Mouse (Mus musculus) liver, embryonic 15.5 days (tissue): Measurements from ENCODE around the gene Ccdc183. TPM values are rescaled to one million over a fixed set of nuclear protein-coding genes. Genes with fewer than 3 reads are reported as not detected.

Experiments used
- ATAC-seq: fragments of 200-750 bp; cut with Nextera tagmentation; 2 replicates; pipeline ENCODE4 v1.8.0; 2017; ENCODE audit warnings: moderate number of reproducible peaks, mild to moderate bottlenecking, moderate library complexity; ENCODE audit not compliant: insufficient read depth
- H3K27ac ChIP-seq: fragments of 300-500 bp; sonication (generic); replicated peaks from 2 replicates; pipeline ENCODE4 v1.5.1; 2015; ENCODE audit warnings: mild to moderate bottlenecking, inconsistent platforms
- H3K27me3 ChIP-seq: fragments of 300-500 bp; sonication (generic); 2 replicates; pipeline ENCODE4 v1.6.1; 2015; ENCODE audit warnings: mild to moderate bottlenecking, inconsistent platforms
- H3K36me3 ChIP-seq: fragments of 300-500 bp; sonication (generic); replicated peaks from 2 replicates; pipeline ENCODE4 v1.6.1; 2015; ENCODE audit warnings: moderate library complexity, mild to moderate bottlenecking, inconsistent platforms
- H3K4me1 ChIP-seq: fragments of 300-500 bp; sonication (generic); replicated peaks from 2 replicates; pipeline ENCODE4 v1.6.1; 2015; ENCODE audit warnings: inconsistent platforms
- H3K4me2 ChIP-seq: fragments of 300-500 bp; sonication (generic); 2 replicates; pipeline ENCODE4 v1.6.1; 2015; ENCODE audit warnings: moderate library complexity, mild to moderate bottlenecking, inconsistent platforms
- H3K4me3 ChIP-seq: fragments of 300-500 bp; sonication (generic); replicated peaks from 2 replicates; pipeline ENCODE4 v1.5.1; 2015; ENCODE audit warnings: mild to moderate bottlenecking, inconsistent platforms
- H3K9ac ChIP-seq: fragments of 300-500 bp; sonication (generic); 2 replicates; pipeline ENCODE4 v1.6.1; 2015; ENCODE audit warnings: moderate library complexity, mild to moderate bottlenecking, inconsistent platforms
- H3K9me3 ChIP-seq: fragments of 300-500 bp; sonication (generic); replicated peaks from 2 replicates; pipeline ENCODE4 v1.6.1; 2016; ENCODE audit warnings: inconsistent platforms
- WGBS: fragments of 180-500 bp; shearing (Covaris S2); methylation state at CpG from one replicate; pipeline ENCODE4 v1.1.7; 2015; ENCODE audit warnings: mixed read lengths; ENCODE audit not compliant: insufficient replicate concordance; 5-methylcytosine and 5-hydroxymethylcytosine counted together
- polyA plus RNA-seq: library from polyadenylated mRNA; unstranded; fragments of >200 nt; fragmentation: Nextera tagmentation; extraction: Ambion mirVana; gene quantifications from 2 replicates; pipeline ENCODE4 v1.2.1, GENCODE M21; 2015

The Ccdc183 gene
- polyA plus RNA-seq, 1 experiment from 2014 or later: 0.06 TPM

DNA sequence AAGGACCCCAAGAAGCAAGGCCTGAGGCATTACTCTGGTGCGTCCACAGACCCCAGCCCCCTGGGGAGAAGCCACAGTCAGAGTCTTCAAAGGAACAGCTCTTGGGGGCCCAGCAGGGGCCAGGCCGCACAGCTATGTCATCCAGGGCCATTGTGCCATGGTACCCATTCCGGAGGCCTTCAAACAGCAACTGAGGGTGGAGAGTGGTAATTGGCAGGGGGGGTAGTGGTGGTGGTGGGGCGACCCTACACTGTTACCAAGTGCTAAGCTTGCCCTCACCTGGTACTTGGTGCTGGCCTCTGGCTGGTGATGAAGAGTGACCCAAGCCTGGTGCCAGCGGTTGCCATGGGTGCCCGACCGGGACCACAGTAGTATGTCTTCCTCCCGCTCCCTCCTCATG is 51.7 kb downstream of the Ccdc183 start:
- no peak overlapping the region for H3K4me3 ChIP-seq
- no peaks in the 10 kb centered on the region for H3K9me3 ChIP-seq
- H3K4me2 ChIP-seq: no peak overlapping the region
- H3K27me3 ChIP-seq: no peaks in the 10 kb centered on the region
- 79% methylated on average over 8 of the region's 8 CpGs for WGBS
- peaks cover 11% of the 10 kb centered on the region; the same call in 1 of the 2 replicates for H3K4me1 ChIP-seq
- H3K27ac ChIP-seq: no peak overlapping the region
- ATAC-seq: no peak
- peaks cover 51% of the 10 kb centered on the region for H3K36me3 ChIP-seq
- H3K9ac ChIP-seq: no peak overlapping the region

DNA sequence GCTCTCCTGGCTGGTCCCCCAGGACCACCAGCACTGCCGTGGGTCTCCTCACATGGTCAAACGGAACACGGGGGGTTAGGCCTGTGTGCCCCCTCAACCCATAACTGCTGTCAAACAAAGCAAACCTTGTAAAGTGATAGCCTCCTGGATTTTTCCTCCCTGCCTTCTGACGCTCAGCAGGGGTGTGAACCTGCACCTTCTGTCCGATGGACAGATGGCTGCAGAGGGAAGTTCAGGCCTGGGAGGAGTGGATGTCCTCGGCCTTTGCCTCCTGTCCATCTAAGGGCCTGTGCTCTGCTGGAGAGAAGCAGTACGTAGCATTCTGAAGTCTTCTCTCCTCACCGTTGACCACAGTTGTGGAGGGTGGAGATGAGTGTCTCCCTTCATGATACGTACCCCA is 55.5 kb downstream of the Ccdc183 start:
- Histone ChIP-seq H3K9ac (no peak overlapping the region), H3K4me3 (no peak overlapping the region), H3K36me3 (peaks cover 58% of the 10 kb centered on the region), H3K4me1 (peaks cover 26% of the 10 kb centered on the region), H3K4me2 (no peak overlapping the region), H3K9me3 (no peaks in the 10 kb centered on the region), H3K27me3 (no peaks in the 10 kb centered on the region), H3K27ac (no peak overlapping the region)
- ATAC-seq: no peak
- 82% methylated on average over 9 of the region's 9 CpGs for WGBS

- Histone ChIP-seq H3K4me3 (no peak overlapping the region), H3K27me3 (no peaks in the 10 kb centered on the region), H3K36me3 (peaks cover 56% of the 10 kb centered on the region), H3K4me2 (no peak overlapping the region), H3K9ac (no peak overlapping the region), H3K4me1 (peaks cover 35% of the 10 kb centered on the region), H3K9me3 (no peaks in the 10 kb centered on the region), H3K27ac (no peak overlapping the region)
- no peak for ATAC-seq
- 82% methylated on average over 8 of the region's 8 CpGs for WGBS
Observed at GRCm38 (mm10) chr2:25560551-25560950, 56.9 kb downstream of the Ccdc183 start.

DNA sequence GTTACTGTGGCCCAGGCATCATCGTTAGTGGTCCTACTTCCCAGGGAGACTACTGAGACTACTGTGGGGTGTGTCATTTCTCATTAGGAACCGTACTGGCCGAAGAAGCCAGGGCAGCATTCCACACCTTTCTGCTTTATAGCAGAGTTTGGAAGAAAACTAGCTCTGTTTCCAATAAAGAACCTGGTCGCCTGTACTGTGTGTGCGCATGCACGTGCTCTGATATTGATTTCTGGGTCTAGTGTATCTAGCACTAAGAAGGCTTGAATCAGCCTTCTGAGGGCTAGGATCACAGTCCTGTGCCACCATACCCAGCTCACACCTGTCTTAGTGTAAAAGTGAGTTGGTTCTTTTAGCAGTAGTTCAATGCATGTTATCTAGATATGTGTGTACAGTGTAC is 58.7 kb downstream of the Ccdc183 start:
- WGBS: 67% methylated on average over 6 of the region's 6 CpGs
- peak overlapping the region; percentile 85 for H3K4me3 ChIP-seq
- no peaks in the 10 kb centered on the region for H3K27me3 ChIP-seq
- peaks cover 35% of the 10 kb centered on the region for H3K4me1 ChIP-seq
- H3K36me3 ChIP-seq: peaks cover 42% of the 10 kb centered on the region
- ATAC-seq: no peak
- H3K4me2 ChIP-seq: peak overlapping the region; percentile 94
- H3K9ac ChIP-seq: peak overlapping the region; percentile 91
- H3K9me3 ChIP-seq: no peaks in the 10 kb centered on the region
- peak overlapping the region; percentile 14; the same call in 1 of the 2 replicates for H3K27ac ChIP-seq

Other genes starting within 250 kb of the Ccdc183 start
- 18.5 and 19.5 TPM in 2 replicates for gene Sapcd2, start 245.4 kb downstream of the Ccdc183 start, polyA plus RNA-seq
- 0.58 and 0.71 TPM in 2 replicates for gene Entpd2, start 221.8 kb downstream of the Ccdc183 start, polyA plus RNA-seq
- gene Npdc1, start 218.3 kb downstream of the Ccdc183 start, polyA plus RNA-seq: 4.5 and 6.1 TPM in 2 replicates
- 1.2 and 1.7 TPM in 2 replicates for gene Fut7, start 194.4 kb downstream of the Ccdc183 start, polyA plus RNA-seq
- gene Abca2, start 189.0 kb downstream of the Ccdc183 start, polyA plus RNA-seq: 1.2 and 1.3 TPM in 2 replicates
- 0.38 and 1.0 TPM in 2 replicates for gene Clic3, start 160.8 kb downstream of the Ccdc183 start, polyA plus RNA-seq
- gene Paxx, start 156.6 kb downstream of the Ccdc183 start, polyA plus RNA-seq: 8.3 and 10.6 TPM in 2 replicates
- gene Ptgds, start 147.6 kb downstream of the Ccdc183 start, polyA plus RNA-seq: 0.23 and 0.38 TPM in 2 replicates
- gene Lcn12, start 123.8 kb downstream of the Ccdc183 start, polyA plus RNA-seq: not detected in 2 replicates
- 24.0 and 28.6 TPM in 2 replicates for gene Fbxw5, start 116.9 kb downstream of the Ccdc183 start, polyA plus RNA-seq
- 64.9 and 88.1 TPM in 2 replicates for gene C8g, start 116.0 kb downstream of the Ccdc183 start, polyA plus RNA-seq
- gene Traf2, start 70.7 kb downstream of the Ccdc183 start, polyA plus RNA-seq: 14.1 and 15.1 TPM in 2 replicates
- gene Edf1, start 59.8 kb downstream of the Ccdc183 start, polyA plus RNA-seq: 186 and 201 TPM in 2 replicates
- gene Mamdc4, start 42.8 kb downstream of the Ccdc183 start, polyA plus RNA-seq: 0.32 and 7.7 TPM in 2 replicates
- 31.2 and 36.3 TPM in 2 replicates for gene Phpt1, start 42.5 kb downstream of the Ccdc183 start, polyA plus RNA-seq
- 0.03 TPM in 1 of 2 replicates, not detected in the other for gene Ajm1, start 35.9 kb downstream of the Ccdc183 start, polyA plus RNA-seq
- gene Rabl6, start 9.2 kb downstream of the Ccdc183 start, polyA plus RNA-seq: 21.7 and 23.5 TPM in 2 replicates
- 8.2 and 9.9 TPM in 2 replicates for gene Tmem141, start 4.3 kb upstream of the Ccdc183 start, polyA plus RNA-seq
- 70.4 and 90.0 TPM in 2 replicates for gene Fcna, start 10.4 kb upstream of the Ccdc183 start, polyA plus RNA-seq
- gene Lcn8, start 35.4 kb upstream of the Ccdc183 start, polyA plus RNA-seq: not detected in 2 replicates
- not detected in 2 replicates for gene Lcn5, start 40.3 kb upstream of the Ccdc183 start, polyA plus RNA-seq
- gene Lcn6, start 59.1 kb upstream of the Ccdc183 start, polyA plus RNA-seq: not detected in 2 replicates
- gene Lcn10, start 65.0 kb upstream of the Ccdc183 start, polyA plus RNA-seq: not detected in 2 replicates
- not detected in 2 replicates for gene Obp2a, start 82.4 kb upstream of the Ccdc183 start, polyA plus RNA-seq
- 7.5 TPM in 2 replicates for gene Bmyc, start 89.1 kb upstream of the Ccdc183 start, polyA plus RNA-seq
- gene Obp2b, start 119.3 kb upstream of the Ccdc183 start, polyA plus RNA-seq: not detected in 2 replicates
- not detected in 2 replicates for gene Lcn3, start 147.9 kb upstream of the Ccdc183 start, polyA plus RNA-seq
- not detected in 2 replicates for gene Lcn11, start 159.3 kb upstream of the Ccdc183 start, polyA plus RNA-seq
- gene Gm13539, start 164.6 kb upstream of the Ccdc183 start, polyA plus RNA-seq: not detected in 2 replicates
- gene Glt6d1, start 198.2 kb upstream of the Ccdc183 start, polyA plus RNA-seq: not detected in 2 replicates
- not detected in 2 replicates for gene Lcn9, start 205.5 kb upstream of the Ccdc183 start, polyA plus RNA-seq
- gene Sohlh1, start 229.6 kb upstream of the Ccdc183 start, polyA plus RNA-seq: not detected in 2 replicates
- gene Kcnt1, start 246.1 kb upstream of the Ccdc183 start, polyA plus RNA-seq: not detected in 2 replicates